Mouse (Mus musculus): ENCODE data around the gene Gm16253.

Gm16253 gene

GRCm38 (mm10) chr3:96576690-96577541, at the start of gene Gm16253:
Gene Gm16253 (plus strand): TSS chr3:96576984.
- peak; percentile 95 for DNase-seq

GRCm38 (mm10) chr3:96528506-96528905, 48.3 kb upstream of the Gm16253 start:
- DNase-seq, result no peak

GRCm38 (mm10) chr3:96532050-96532449, 44.7 kb upstream of the Gm16253 start:
- no peak for DNase-seq

GRCm38 (mm10) chr3:96534300-96534699, 42.5 kb upstream of the Gm16253 start:
- no peak for DNase-seq

GRCm38 (mm10) chr3:96539316-96539715, 37.5 kb upstream of the Gm16253 start:
- no peak for DNase-seq

GRCm38 (mm10) chr3:96540740-96541139, 36.0 kb upstream of the Gm16253 start:
- no peak for DNase-seq

- DNase-seq, result no peak
Measured at GRCm38 (mm10) chr3:96541328-96542078, 35.3 kb upstream of the Gm16253 start.

GRCm38 (mm10) chr3:96542554-96542953, 34.2 kb upstream of the Gm16253 start:
- no peak for DNase-seq

GRCm38 (mm10) chr3:96543345-96543744, 33.4 kb upstream of the Gm16253 start:
- DNase-seq, result peak; percentile 65

- DNase-seq, result no peak
Measured at GRCm38 (mm10) chr3:96545565-96545964, 31.2 kb upstream of the Gm16253 start.

GRCm38 (mm10) chr3:96546880-96547279, 29.9 kb upstream of the Gm16253 start:
- DNase-seq, result no peak

- peak; percentile 69 for DNase-seq
Measured at GRCm38 (mm10) chr3:96547389-96547960, 29.3 kb upstream of the Gm16253 start.

- no peak for DNase-seq
Measured at GRCm38 (mm10) chr3:96548824-96549223, 28.0 kb upstream of the Gm16253 start.

- DNase-seq, result no peak
Measured at GRCm38 (mm10) chr3:96549346-96549745, 27.4 kb upstream of the Gm16253 start.

GRCm38 (mm10) chr3:96551203-96551602, 25.6 kb upstream of the Gm16253 start:
- peak; percentile 51 for DNase-seq

- no peak for DNase-seq
Measured at GRCm38 (mm10) chr3:96551890-96552289, 24.9 kb upstream of the Gm16253 start.

GRCm38 (mm10) chr3:96553601-96554000, 23.2 kb upstream of the Gm16253 start:
- no peak for DNase-seq

GRCm38 (mm10) chr3:96554251-96554650, 22.5 kb upstream of the Gm16253 start:
- DNase-seq, result no peak

- peak; percentile 52 for DNase-seq
Measured at GRCm38 (mm10) chr3:96555041-96555596, 21.7 kb upstream of the Gm16253 start.

GRCm38 (mm10) chr3:96555999-96556614, 20.7 kb upstream of the Gm16253 start:
- DNase-seq, result no peak

GRCm38 (mm10) chr3:96556651-96557635, 19.8 kb upstream of the Gm16253 start:
- DNase-seq, result no peak
